Mouse (Mus musculus) liver, embryonic 14.5 days (tissue): ENCODE measurements around the gene Sh3rf1.

Source experiments
- CTCF ChIP-seq: IDR thresholded peaks from 2 replicates; pipeline ENCODE4 v1.5.1; 2016; ENCODE audit warnings: antibody characterized with exemption, low read depth, control low read depth
- EP300 ChIP-seq: IDR thresholded peaks from 2 replicates; pipeline ENCODE4 v1.6.1; 2016; ENCODE audit warnings: antibody characterized with exemption, low read depth

GRCm38 (mm10) chr8:61285896-61286295 lies 62.2 kb downstream of the Sh3rf1 start:
- TF ChIP-seq CTCF = no peak
- no peak for TF ChIP-seq EP300
